Mouse (Mus musculus): ENCODE results near the gene Fam89b. TPM values are rescaled to one million over a fixed set of nuclear protein-coding genes. Genes with fewer than 3 reads are reported as not detected.
A peak's percentile ranks its signal among the peaks of the same experiment; 100 is the strongest.

Fam89b gene
- total RNA-seq, 2 experiments from 2014 or later = 20.1 to 21.3 TPM

- peak; percentile 87 for DNase-seq (ENCODE audit: low spot score)
Measured at GRCm38 (mm10) chr19:5740320-5741317, 11.2 kb upstream of the Fam89b start, which contains the start of gene Ltbp3. TSS of gene Ltbp3 (plus strand) at chr19:5740904.

DNA sequence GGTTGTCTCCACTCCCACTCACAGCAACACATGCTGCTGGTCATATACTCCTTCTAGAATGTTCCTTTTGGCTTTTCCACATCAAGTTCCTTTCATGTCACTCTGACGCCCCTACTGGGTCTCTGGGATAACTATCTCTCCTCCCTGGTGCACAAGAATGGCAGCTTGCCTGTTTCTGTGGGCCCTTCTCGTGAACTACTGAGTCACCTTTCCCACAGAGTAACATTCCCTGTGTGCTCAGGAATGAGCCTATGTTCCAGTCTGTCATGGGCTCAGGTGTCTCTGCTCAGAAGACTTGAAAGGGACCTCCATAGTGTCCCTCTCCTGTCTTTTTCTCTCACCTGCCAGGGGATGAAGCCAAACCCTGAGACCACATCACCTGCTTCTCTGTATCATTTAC is 10.0 kb upstream of the Fam89b start:
- no peak for DNase-seq (ENCODE audit: low spot score)

- DNase-seq (ENCODE audit: low spot score) = no peak
Measured at GRCm38 (mm10) chr19:5734325-5734724, 4.9 kb upstream of the Fam89b start.

GRCm38 (mm10) chr19:5731264-5731978 is 2.0 kb upstream of the Fam89b start:
- peak; percentile 95 for DNase-seq (ENCODE audit: low spot score)

GRCm38 (mm10) chr19:5730314-5731186 is 1.1 kb upstream of the Fam89b start:
- DNase-seq (ENCODE audit: low spot score) = no peak

DNA sequence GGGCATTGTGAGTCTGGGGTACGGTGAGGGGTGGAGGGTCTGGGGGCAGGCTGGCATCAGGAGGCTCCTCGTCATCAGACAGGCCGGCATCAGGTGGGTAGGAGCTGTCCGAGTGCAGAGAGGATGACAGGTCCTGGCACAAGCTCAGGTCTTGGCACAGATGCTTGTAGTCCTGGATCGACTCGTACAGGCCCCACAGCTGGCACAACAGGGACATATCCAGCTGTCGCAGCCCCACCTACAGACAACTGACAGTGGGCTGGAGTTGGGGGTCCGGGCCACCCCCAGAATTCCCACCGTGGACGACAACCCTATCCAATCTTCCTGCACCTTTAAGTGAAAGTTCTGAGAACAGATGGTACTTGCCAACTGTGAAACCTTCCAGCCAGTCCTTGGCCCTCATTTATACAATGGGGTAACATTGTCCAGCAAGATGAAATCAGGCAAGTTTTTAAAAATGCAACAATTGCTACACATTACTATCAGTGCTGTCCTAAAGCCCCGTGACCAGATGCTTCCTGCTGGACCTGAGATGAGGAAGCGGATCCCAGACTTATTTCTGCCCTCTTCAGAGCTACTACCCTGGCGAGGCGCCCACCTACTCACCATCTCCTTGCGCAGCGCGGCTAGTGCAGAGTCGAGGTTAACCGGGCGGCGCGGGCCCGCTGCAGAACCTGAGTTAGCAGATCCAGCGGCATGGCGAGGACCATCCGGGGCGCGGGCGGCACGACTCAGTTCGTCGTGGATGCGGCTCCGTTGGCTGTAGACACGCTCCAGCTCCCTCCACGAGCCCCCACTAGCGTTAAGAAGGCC is 616 bp downstream of the Fam89b start:
- DNase-seq (ENCODE audit: low spot score) = no peak

DNA sequence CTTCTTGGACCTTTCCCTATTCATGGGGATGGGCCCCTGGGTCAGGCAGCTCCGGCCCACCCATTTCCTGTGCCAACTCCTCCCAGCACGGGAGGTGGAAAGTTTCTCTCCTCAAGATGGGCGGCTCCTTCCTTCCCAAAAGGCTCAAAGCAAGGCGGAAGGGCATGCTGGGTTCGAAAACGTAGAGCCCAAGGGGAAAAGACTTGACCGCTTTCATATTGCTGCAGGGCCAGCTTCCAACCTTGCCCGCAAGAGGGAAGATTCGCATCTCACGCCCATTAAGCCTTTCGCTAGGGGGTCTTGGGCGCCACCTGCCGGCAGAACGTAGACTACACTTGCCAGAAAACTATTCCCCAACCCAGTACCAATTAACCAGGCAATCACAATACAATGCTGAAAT is 1.8 kb downstream of the Fam89b start:
- DNase-seq (ENCODE audit: low spot score) = peak; percentile 93

DNA sequence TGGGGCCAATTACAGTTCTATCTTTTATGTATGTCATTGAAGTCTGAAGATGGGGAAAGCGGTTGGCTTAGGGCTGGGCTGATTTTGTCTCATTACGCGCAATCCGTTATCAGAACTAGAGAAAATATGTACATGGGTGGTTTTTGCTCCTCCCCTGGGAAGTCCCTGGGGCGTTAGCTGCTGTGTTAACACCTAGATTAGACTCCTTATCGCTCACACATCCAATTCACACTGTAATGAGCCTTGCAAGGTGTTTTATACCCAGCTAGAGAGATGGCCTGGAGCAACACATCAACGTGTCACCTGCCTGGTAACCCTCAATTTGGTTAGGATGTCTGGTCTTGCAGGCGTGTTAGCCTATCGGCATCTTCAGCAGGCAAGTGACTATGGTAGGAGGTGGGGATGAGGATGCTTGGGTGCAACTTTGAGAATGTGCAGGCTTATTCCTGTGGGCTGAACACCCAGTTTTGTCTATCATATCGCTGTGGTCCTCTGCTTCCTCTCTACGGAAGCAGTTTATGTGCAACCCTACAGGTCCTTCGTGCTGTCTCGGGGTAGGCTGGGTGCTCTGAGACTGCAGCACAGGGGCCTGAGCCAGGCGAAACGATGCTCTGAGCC is 2.4 kb downstream of the Fam89b start:
- DNase-seq (ENCODE audit: low spot score) = no peak

DNA sequence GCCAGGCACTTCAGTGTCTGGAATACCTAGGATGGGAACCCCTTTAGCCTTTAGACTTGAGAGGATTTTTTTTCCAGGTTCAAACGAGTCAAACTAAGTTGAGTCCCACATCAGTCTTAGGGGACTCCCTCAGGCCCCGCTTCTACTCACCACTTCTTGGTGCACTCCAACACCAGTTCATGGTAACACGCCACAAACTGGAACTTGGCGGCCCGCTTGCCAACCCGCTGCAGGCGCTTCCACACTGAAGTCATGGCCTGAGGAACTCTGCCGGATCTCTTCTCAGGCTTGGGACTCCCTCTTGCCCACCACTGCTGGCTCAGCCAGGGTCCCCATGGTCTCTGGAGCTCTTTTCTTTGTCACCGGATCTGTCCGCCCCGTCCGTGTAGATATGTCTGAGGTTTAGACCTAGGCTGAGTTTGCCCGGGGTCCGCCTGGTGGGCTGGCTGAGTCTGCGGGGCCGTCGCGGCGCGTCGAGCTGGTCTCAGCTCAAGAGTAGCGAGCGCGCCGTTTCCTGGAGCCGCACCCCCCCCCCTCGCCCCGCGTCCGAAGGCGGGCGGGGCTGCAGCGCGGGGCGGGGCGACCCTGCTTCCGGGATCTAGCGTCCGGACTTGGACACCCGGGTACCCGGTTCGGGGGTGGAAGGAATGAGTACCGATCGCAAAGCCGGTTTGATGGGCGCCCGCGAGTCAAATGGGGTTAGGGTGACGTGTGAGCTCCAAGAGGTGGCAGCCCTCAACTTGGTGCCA is 3.5 kb downstream of the Fam89b start, which contains the start of gene Ehbp1l1:
Gene Ehbp1l1, minus strand, starts transcription at position 551 of the 749 bp plus-strand sequence.
- peak; percentile 77 for DNase-seq (ENCODE audit: low spot score)

- DNase-seq (ENCODE audit: low spot score) = peak; percentile 94
Measured at GRCm38 (mm10) chr19:5725029-5725707, 4.3 kb downstream of the Fam89b start.

- DNase-seq (ENCODE audit: low spot score) = peak; percentile 94
Measured at GRCm38 (mm10) chr19:5724549-5724941, 4.9 kb downstream of the Fam89b start.

DNA sequence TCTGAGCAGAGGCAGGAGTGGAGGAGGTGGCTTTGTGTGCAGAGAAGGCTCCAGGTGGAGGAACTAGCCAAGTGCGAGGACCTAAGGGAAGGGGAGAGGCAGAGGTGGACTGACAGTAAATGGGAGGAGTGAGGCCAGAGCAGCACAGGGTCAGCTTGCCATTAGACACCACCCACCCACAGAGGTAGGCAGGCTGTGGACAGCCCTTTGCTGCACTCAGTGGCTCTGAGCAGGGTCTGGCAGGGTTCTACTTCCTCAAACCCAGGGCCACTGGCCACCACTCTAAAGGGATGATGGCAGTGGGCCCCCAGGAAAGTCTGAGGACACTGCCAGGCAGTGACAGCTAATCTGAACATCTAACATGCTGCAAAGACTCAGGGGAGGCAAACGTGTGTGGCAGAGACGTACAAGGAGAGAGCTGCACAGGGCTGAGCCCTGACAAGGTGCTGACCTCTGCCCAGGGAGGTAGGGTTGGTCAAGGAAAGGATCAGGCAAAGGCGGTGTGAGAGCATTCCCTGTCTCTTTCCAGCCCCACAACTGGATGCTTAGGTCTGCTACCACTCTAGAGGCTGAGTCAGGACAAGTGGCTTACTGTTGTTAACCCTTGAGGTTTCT is 5.4 kb downstream of the Fam89b start:
- no peak for DNase-seq (ENCODE audit: low spot score)

GRCm38 (mm10) chr19:5722848-5723425 is 6.5 kb downstream of the Fam89b start:
- no peak for DNase-seq (ENCODE audit: low spot score)

GRCm38 (mm10) chr19:5721233-5721632 is 8.2 kb downstream of the Fam89b start:
- DNase-seq (ENCODE audit: low spot score) = no peak

DNA sequence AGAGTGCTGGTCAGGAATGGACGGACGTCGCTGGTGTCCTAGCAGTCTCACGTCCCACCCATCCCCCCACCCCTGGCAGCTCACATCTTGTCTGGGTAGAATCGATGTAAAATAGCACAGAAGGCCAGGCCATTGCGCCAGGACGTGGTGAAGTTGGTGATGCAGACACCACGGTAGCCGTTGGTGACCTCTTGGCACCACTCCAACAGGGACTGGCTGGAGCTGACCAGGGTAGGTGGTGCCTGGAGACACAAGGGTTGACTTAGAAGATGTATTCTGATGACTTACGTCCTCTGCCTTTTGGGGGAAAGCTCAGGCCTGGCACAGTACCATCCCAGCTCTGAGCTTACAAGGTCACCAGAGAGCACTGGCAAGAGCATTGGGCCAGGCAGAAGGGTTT is 12.5 kb downstream of the Fam89b start:
- no peak for DNase-seq (ENCODE audit: low spot score)

- no peak for DNase-seq (ENCODE audit: low spot score)
Measured at GRCm38 (mm10) chr19:5715793-5716688, 13.4 kb downstream of the Fam89b start.

- DNase-seq (ENCODE audit: low spot score) = peak; percentile 92
Measured at GRCm38 (mm10) chr19:5713730-5714129, 15.7 kb downstream of the Fam89b start.
